Mouse (Mus musculus): ENCODE data around the gene Fgfr2.

Gene Fgfr2

GRCm38 (mm10) chr7:131551931-131552741, 1571.0 kb downstream of the Fgfr2 start:
- no peak for DNase-seq

DNA sequence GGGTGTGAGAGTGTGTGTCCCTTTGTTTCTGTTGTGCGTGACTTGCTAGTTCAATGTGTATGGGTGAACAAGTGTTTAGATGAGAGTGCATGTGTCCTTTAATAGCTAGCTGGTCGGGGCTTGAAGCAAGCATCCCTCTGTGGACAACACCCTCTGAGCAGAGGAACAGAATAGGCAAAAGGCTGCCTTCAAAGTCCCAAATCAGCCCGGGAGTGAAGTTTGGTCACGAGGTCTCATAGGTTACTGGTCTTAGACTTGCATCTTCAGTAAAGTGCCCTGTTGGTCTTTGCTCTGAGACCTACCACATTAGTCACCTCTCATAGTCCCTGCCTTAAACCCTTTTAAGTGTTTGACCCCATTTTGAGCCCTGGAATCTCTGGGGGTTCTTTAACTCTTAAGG, 1571.7 kb downstream of the Fgfr2 start:
- no peak for DNase-seq

DNA sequence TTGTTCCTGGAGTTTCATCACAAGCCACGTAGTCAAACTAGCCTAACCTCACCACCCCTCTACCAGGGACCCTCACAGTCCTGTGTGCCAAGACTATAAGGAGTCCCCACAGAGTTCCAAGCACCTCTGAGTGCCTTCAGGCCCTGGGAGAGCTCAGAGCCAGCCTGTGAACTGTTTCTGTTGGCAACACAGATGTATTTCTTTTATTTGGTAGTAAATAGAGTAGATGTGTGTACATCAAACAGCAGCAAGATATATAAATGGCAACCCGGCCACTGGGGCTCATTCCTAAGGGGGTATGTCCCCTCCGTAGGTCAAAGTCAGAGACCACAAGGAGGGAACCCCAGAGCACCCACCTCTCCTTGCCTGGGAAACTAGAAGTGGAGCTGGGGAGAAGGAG, 1574.7 kb downstream of the Fgfr2 start, which contains the start of gene Hmx2:
TSS of gene Hmx2 (plus strand) at position 301 of the 400 bp plus-strand sequence.
- no peak for DNase-seq

- DNase-seq, result no peak
Observed at GRCm38 (mm10) chr7:131547481-131547880, 1575.7 kb downstream of the Fgfr2 start.

GRCm38 (mm10) chr7:131546423-131546822, 1576.7 kb downstream of the Fgfr2 start:
- no peak for DNase-seq

- DNase-seq, result no peak
Observed at GRCm38 (mm10) chr7:131545701-131546385, 1577.3 kb downstream of the Fgfr2 start.

- no peak for DNase-seq
Observed at GRCm38 (mm10) chr7:131544871-131545270, 1578.3 kb downstream of the Fgfr2 start.

DNA sequence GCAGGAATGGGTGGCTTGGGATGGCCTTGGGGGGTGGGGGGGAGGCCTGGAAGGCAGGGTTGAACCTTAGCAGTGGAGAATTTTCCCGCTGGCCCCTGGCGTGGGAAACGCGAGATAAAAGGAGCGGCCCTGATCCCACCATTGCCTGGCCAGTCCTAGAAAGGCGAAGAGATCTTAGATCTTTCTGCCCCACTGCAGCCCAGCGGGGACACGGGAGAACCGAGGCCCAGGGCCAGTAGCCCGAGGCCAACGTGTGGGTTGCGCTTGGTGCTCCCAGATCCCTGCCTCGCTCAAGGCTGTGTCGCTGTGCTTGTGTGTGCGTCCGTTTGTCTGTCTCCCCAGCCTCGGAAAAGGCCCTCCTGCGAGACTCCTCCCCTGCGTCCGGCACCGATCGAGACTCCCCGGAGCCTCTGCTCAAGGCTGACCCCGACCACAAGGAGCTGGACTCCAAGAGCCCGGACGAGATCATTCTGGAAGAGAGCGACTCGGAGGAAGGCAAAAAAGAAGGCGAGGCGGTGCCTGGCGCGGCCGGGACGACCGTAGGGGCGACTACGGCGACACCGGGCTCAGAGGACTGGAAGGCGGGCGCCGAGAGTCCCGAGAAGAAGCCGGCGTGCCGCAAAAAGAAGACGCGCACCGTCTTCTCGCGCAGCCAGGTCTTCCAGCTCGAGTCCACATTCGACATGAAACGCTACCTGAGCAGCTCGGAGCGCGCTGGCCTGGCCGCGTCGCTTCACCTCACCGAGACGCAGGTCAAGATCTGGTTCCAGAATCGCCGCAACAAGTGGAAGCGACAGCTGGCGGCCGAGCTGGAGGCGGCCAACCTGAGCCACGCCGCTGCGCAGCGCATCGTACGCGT, 1579.3 kb downstream of the Fgfr2 start:
- peak; percentile 8 for DNase-seq

GRCm38 (mm10) chr7:131542872-131543622, 1580.1 kb downstream of the Fgfr2 start:
- DNase-seq, result no peak

DNA sequence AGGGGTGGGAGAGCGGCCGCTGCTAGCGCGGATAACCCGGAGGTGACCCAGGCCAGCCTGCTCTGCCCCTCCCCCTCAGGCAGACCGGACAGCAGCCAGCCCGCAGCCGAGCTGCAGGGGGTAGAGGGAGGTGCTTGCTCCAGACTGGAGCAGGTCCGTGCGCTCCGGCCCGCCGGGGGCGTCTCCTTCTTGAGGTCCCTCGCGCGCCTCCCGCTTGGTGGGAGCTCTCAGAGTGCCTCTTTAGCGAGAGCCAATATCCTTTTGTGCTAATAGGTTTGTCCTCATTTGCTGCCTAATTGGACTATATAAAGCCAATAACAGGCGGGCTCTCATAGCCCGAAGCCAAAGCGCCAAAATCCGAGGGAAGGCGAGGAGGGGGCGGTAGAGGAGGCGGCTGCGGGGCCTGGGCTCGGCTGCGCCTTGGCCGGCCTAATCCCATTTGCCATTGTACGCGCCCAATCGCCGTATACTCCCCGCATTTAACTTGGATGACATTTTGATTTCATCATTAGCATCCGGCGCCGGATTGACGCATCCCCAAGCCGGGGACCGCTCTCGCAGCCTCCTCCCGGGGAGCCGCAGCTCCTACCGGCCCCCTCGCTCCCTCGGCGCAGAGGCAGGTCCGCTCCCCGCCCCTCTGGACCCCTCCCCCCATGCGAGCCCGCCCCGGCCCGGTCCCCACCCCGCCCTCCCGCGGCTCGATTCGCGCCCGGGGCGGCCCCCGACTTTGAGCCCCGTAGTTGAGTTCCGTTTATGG, 1580.9 kb downstream of the Fgfr2 start, which contains the start of gene Hmx3:
TSS of gene Hmx3 (plus strand) at position 753 of the 757 bp plus-strand sequence.
- no peak for DNase-seq

- DNase-seq, result no peak
Observed at GRCm38 (mm10) chr7:131541184-131542114, 1581.7 kb downstream of the Fgfr2 start.

GRCm38 (mm10) chr7:131539979-131540378, 1583.2 kb downstream of the Fgfr2 start:
- peak; percentile 92 for DNase-seq

- no peak for DNase-seq
Observed at GRCm38 (mm10) chr7:131503739-131504138, 1619.4 kb downstream of the Fgfr2 start.

DNA sequence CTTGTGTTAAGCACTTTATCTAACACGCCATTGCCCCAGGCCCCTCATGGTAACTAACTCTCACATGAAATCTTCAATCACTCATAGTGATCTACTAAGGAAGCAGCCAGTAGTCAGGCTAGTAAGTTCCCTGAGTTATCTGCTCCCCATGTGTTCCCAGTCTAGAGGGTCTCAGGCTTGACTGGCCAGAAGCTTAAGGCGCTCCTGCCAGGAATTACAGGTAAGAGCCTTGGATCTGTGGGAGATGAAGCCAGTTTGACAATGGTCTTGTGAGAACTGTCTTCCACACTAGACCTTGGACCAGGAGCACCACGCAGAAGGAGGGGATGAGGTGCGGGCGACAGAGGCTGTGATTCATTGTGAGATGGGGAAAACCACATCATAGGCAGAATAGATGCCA, 1644.7 kb downstream of the Fgfr2 start:
- no peak for DNase-seq

DNA sequence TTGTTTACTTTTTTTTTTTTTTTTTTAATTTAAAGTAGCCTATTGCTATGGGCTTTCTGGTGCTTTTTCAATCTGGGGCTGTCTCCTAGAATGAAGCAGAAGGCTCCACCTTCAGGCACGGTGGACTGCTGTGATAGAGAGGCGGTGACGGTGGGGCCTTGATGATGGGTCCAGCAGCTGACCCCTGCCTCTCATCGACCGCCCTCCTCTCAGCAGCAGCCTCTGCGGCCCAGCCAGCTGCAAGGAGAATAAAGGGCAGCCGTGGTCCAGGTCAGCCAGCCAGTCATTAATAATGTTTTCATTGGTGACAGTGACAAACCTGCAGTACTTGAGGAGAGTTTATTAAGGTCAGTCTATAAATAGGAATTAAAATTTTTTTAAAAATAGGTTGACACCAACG, 1646.0 kb downstream of the Fgfr2 start:
- DNase-seq, result no peak

GRCm38 (mm10) chr7:131471551-131471950, 1651.6 kb downstream of the Fgfr2 start:
- no peak for DNase-seq

DNA sequence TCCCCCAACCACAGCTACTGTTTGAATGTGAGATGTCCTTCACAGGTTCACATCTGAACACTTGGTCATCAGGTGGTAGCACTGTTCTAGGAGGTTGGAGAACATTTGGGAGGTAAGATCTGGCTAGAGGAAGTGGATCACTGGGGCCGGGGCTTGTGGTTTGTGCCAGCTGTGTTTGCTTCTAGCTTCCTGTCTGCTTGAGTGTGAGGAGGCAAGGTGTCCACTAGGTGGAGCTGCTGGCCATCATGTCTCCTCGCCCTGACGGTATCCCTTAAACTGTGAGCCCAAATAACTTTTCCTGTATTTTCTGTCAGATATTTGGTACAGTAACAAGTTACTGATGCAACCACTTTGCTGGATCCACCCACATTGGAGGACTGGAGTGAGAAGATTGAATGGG, 1653.6 kb downstream of the Fgfr2 start:
- no peak for DNase-seq

DNA sequence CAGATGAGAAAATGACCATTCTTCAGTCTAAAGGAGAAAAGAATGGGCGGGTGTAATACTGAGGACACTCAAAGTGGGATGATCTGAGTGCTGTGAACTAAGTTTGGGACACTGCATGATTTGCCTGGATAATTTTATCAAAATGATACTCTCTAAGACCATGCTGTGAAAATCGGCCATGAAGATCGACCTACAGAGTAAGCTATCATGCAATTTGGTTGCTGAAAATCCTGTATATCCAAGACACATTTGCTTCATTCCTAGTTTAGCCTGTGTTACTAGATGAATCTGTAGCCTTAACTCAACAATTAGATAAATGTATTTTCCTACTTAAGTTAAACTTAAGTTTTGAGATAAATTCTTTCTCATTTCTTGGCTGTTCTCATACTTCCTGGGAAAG, 1655.8 kb downstream of the Fgfr2 start:
- no peak for DNase-seq

DNA sequence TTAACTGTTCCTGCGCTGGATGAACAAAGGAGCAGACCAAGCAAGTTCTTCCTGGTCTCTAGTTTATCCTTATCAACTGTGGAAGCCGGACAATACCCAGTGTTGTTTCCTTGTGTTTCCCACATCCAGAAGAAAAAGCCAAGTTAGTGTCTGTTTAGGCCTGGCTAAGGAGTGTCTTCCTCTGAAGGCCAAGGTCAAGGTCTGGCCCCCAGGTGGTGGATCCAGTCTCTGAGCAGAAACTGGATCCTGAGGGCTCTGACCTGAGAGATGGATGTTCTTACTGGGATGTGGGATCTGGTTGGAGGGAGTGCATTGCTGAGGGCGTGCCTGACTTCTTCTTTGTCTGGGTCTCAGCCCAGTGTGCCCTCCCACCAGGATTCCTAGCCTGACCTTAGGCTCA, 1657.4 kb downstream of the Fgfr2 start:
- DNase-seq, result no peak

- DNase-seq, result no peak
Observed at GRCm38 (mm10) chr7:131465117-131465601, 1658.0 kb downstream of the Fgfr2 start.
